Mouse (Mus musculus): ENCODE results near the gene Rps25. TPM values are rescaled to one million over a fixed set of nuclear protein-coding genes. Genes with fewer than 3 reads are reported as not detected.
"Not testable (repeated sequence)": the region's sequence is repeated elsewhere in the genome, so short reads cannot be mapped to it uniquely, and the experiment has no call there.

The Rps25 gene
- polyA plus RNA-seq, 1 experiment = 4,348 TPM

DNA sequence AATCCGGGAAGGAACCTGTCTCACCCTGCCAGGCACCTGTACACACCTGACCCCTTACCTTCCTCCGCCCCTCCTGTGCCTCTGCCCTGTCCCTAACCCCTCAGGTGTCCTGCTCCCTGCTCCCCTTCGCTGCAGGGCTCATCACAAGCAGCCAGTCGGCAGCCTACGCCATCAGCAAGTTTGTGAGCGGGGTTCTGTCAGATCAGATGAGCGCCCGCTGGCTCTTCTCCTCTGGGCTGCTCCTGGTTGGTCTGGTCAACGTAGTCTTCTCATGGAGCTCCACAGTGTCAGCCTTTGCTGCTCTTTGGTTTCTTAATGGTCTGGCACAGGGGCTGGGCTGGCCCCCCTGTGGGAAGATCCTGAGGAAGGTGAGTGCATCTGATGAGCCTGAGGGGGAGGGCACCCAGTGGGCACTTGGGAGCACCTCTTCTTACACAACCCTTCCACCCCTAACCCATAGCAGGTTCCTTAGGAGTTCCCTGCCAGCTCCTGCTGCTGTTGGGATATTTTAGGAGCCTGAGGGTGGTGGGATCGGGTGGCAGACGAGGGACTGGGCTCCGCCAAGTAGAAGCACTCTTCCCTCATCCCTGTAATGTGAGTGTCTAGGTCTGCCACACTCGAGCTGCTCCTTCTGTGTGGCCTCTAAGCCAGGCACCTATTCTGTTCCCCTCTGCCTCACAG is 7.7 kb upstream of the Rps25 start:
- H3K9me3 ChIP-seq (replicated peaks; ENCODE audit: control insufficient read depth, insufficient read depth, low read length, poor library complexity, severe bottlenecking) = no peaks in the 10 kb centered on the region
- no peak overlapping the region for H3K9ac ChIP-seq (ENCODE audit: low read depth, poor library complexity, severe bottlenecking)
- H3K27me3 ChIP-seq (ENCODE audit: control insufficient read depth, insufficient read depth, low read length, poor library complexity, severe bottlenecking) = no peaks in the 10 kb centered on the region
- no peaks in the 10 kb centered on the region for H3K4me1 ChIP-seq (ENCODE audit: control insufficient read depth, insufficient read depth, low read length)
- H3K36me3 ChIP-seq (ENCODE audit: control insufficient read depth, insufficient read depth, low read length, poor library complexity, severe bottlenecking) = peaks cover 13% of the 10 kb centered on the region
- no peak overlapping the region for H3K27ac ChIP-seq (ENCODE audit: insufficient read depth, low read length)
- H3K4me3 ChIP-seq (ENCODE audit: low read depth, low read length) = no peak overlapping the region
- TF ChIP-seq POLR2A (IDR thresholded peaks at IDR 0.05; ENCODE audit: insufficient read depth, low read length) (no peak), EP300 (IDR thresholded peaks at IDR 0.05; ENCODE audit: insufficient read depth, low read depth, low read length) (no peak), CTCF (IDR thresholded peaks at IDR 0.05; ENCODE audit: low read depth, low read length) (no peak)

DNA sequence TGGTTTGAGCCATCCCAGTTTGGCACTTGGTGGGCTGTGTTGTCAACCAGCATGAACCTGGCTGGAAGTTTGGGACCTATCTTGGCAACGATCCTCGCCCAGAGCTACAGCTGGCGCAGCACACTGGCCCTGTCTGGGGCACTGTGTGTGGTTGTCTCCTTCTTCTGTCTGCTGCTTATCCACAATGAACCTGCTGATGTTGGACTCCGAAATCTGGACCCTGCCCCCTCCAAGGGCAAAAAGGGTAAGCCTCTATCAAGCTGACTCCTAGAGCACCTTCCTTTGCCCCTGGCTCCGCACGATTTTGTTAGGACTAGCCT is 7.2 kb upstream of the Rps25 start:
- no peaks in the 10 kb centered on the region for H3K4me1 ChIP-seq (ENCODE audit: control insufficient read depth, insufficient read depth, low read length)
- peaks cover 15% of the 10 kb centered on the region for H3K36me3 ChIP-seq (ENCODE audit: control insufficient read depth, insufficient read depth, low read length, poor library complexity, severe bottlenecking)
- no peak for TF ChIP-seq POLR2A (IDR thresholded peaks at IDR 0.05; ENCODE audit: insufficient read depth, low read length)
- no peak for TF ChIP-seq EP300 (IDR thresholded peaks at IDR 0.05; ENCODE audit: insufficient read depth, low read depth, low read length)
- TF ChIP-seq CTCF (IDR thresholded peaks at IDR 0.05; ENCODE audit: low read depth, low read length) = no peak
- no peak overlapping the region for H3K9ac ChIP-seq (ENCODE audit: low read depth, poor library complexity, severe bottlenecking)
- H3K27me3 ChIP-seq (ENCODE audit: control insufficient read depth, insufficient read depth, low read length, poor library complexity, severe bottlenecking) = no peaks in the 10 kb centered on the region
- no peak overlapping the region for H3K4me3 ChIP-seq (ENCODE audit: low read depth, low read length)
- no peaks in the 10 kb centered on the region for H3K9me3 ChIP-seq (replicated peaks; ENCODE audit: control insufficient read depth, insufficient read depth, low read length, poor library complexity, severe bottlenecking)
- no peak overlapping the region for H3K27ac ChIP-seq (ENCODE audit: insufficient read depth, low read length)

DNA sequence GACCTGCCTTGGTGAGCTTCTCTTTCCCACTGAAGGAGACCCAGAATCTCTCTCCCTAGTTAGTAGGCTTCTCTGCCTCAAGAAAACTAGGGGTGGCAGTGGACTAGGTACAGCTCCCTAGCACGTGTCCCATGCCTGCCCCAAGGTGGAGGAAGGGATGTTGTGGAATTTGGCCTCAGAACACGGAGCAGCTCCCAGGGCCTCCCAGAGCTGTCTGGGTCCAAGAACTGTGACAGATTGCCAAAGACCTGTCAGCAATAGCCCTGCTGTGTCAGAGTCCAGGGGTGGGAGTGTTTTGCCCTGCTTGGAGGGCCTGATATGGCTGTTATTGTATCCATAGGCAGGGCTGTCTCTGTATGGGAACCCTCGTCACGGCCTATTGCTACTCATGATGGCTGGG is 5.9 kb upstream of the Rps25 start:
- Histone ChIP-seq H3K36me3 (ENCODE audit: control insufficient read depth, insufficient read depth, low read length, poor library complexity, severe bottlenecking) (peaks cover 15% of the 10 kb centered on the region), H3K9ac (ENCODE audit: low read depth, poor library complexity, severe bottlenecking) (no peak overlapping the region), H3K4me1 (ENCODE audit: control insufficient read depth, insufficient read depth, low read length) (no peaks in the 10 kb centered on the region), H3K27ac (ENCODE audit: insufficient read depth, low read length) (no peak overlapping the region), H3K9me3 (replicated peaks; ENCODE audit: control insufficient read depth, insufficient read depth, low read length, poor library complexity, severe bottlenecking) (no peaks in the 10 kb centered on the region), H3K27me3 (ENCODE audit: control insufficient read depth, insufficient read depth, low read length, poor library complexity, severe bottlenecking) (no peaks in the 10 kb centered on the region), H3K4me3 (ENCODE audit: low read depth, low read length) (no peak overlapping the region)
- TF ChIP-seq POLR2A (IDR thresholded peaks at IDR 0.05; ENCODE audit: insufficient read depth, low read length) (no peak), CTCF (IDR thresholded peaks at IDR 0.05; ENCODE audit: low read depth, low read length) (no peak), EP300 (IDR thresholded peaks at IDR 0.05; ENCODE audit: insufficient read depth, low read depth, low read length) (no peak)

DNA sequence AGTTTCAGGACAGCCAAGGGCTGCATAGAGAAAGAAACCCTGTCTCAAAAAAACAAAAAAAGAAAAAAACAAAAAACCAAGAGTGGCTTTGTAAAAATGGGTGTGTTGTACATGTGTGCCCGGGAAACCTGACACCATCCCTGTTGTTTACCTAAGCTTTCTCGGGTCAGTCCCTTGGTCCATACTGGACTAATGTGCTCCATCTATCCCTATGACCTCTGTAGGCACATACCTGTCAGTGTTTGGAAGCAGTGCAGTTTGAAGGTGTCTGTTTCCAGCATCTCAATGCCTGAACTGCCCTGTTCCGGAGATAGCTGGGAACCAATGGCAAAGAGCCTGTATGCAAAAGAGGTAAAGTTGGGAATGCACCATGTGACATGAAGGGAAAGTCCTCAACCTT is 1.9 kb upstream of the Rps25 start:
- no peaks in the 10 kb centered on the region for H3K4me1 ChIP-seq (ENCODE audit: control insufficient read depth, insufficient read depth, low read length)
- no peak overlapping the region for H3K27ac ChIP-seq (ENCODE audit: insufficient read depth, low read length)
- no peak overlapping the region for H3K4me3 ChIP-seq (ENCODE audit: low read depth, low read length)
- H3K9ac ChIP-seq (ENCODE audit: low read depth, poor library complexity, severe bottlenecking) = no peak overlapping the region
- H3K9me3 ChIP-seq (replicated peaks; ENCODE audit: control insufficient read depth, insufficient read depth, low read length, poor library complexity, severe bottlenecking) = no peaks in the 10 kb centered on the region
- no peak for TF ChIP-seq EP300 (IDR thresholded peaks at IDR 0.05; ENCODE audit: insufficient read depth, low read depth, low read length)
- no peak for TF ChIP-seq CTCF (IDR thresholded peaks at IDR 0.05; ENCODE audit: low read depth, low read length)
- no peak for TF ChIP-seq POLR2A (IDR thresholded peaks at IDR 0.05; ENCODE audit: insufficient read depth, low read length)
- H3K36me3 ChIP-seq (ENCODE audit: control insufficient read depth, insufficient read depth, low read length, poor library complexity, severe bottlenecking) = peaks cover 35% of the 10 kb centered on the region
- no peaks in the 10 kb centered on the region for H3K27me3 ChIP-seq (ENCODE audit: control insufficient read depth, insufficient read depth, low read length, poor library complexity, severe bottlenecking)

DNA sequence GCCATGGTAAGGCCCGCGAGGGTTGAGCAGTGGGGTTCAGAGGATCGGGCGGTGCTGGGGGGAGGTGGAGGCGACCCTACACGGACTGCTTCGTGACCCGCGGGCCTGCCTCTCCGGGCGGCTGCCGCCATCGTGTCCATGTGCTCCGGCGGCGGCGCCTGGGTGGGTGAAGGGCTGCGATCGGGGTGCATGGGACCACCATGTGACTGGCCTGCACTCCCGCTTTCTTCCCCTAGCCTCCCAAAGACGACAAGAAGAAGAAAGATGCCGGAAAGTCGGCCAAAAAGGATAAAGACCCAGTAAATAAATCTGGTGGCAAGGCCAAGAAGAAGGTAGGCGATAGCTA is 786 bp downstream of the Rps25 start:
- H3K27ac ChIP-seq (ENCODE audit: insufficient read depth, low read length) = peak overlapping the region; percentile 84
- H3K27me3 ChIP-seq (ENCODE audit: control insufficient read depth, insufficient read depth, low read length, poor library complexity, severe bottlenecking) = no peaks in the 10 kb centered on the region
- H3K9ac ChIP-seq (ENCODE audit: low read depth, poor library complexity, severe bottlenecking) = peak overlapping the region; percentile 98
- H3K4me3 ChIP-seq (ENCODE audit: low read depth, low read length) = peak overlapping the region; percentile 73
- H3K9me3 ChIP-seq (replicated peaks; ENCODE audit: control insufficient read depth, insufficient read depth, low read length, poor library complexity, severe bottlenecking) = no peaks in the 10 kb centered on the region
- peaks cover 58% of the 10 kb centered on the region for H3K36me3 ChIP-seq (ENCODE audit: control insufficient read depth, insufficient read depth, low read length, poor library complexity, severe bottlenecking)
- no peak for TF ChIP-seq CTCF (IDR thresholded peaks at IDR 0.05; ENCODE audit: low read depth, low read length)
- TF ChIP-seq POLR2A (IDR thresholded peaks at IDR 0.05; ENCODE audit: insufficient read depth, low read length) = no peak
- no peaks in the 10 kb centered on the region for H3K4me1 ChIP-seq (ENCODE audit: control insufficient read depth, insufficient read depth, low read length)

DNA sequence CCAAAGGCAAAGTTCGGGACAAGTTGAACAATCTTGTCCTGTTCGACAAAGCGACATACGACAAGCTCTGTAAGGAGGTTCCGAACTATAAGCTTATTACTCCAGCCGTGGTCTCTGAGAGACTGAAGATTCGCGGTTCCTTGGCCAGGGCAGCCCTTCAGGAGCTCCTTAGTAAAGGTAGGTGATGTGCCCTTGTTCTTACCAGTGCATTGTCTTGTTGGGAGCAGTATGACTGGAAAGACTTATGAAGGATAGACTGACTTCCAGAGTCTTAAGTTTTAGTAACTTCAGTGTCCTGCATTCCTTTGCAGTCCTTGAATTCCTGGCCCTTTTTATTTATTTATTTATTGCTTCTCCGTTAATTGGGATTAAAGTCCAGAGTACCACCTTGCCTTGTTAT is 1.8 kb downstream of the Rps25 start:
- H3K4me3 ChIP-seq (ENCODE audit: low read depth, low read length) = peak overlapping the region; percentile 73
- not testable (repeated sequence) for H3K9me3 ChIP-seq (replicated peaks; ENCODE audit: control insufficient read depth, insufficient read depth, low read length, poor library complexity, severe bottlenecking); H3K4me1 ChIP-seq (ENCODE audit: control insufficient read depth, insufficient read depth, low read length); H3K27me3 ChIP-seq (ENCODE audit: control insufficient read depth, insufficient read depth, low read length, poor library complexity, severe bottlenecking)
- peak overlapping the region; percentile 70 for H3K27ac ChIP-seq (ENCODE audit: insufficient read depth, low read length)
- peaks cover 58% of the 10 kb centered on the region for H3K36me3 ChIP-seq (ENCODE audit: control insufficient read depth, insufficient read depth, low read length, poor library complexity, severe bottlenecking)
- peak overlapping the region; percentile 98 for H3K9ac ChIP-seq (ENCODE audit: low read depth, poor library complexity, severe bottlenecking)
